Mouse (Mus musculus) limb, embryonic 12.5 days (tissue): ENCODE data around the gene Gm20388. TPM values are rescaled to one million over a fixed set of nuclear protein-coding genes. Genes with fewer than 3 reads are reported as not detected.

Experiments used
- ATAC-seq: fragments of 200-750 bp; cut with Nextera tagmentation; 2 replicates; pipeline ENCODE4 v1.8.0; 2017; ENCODE audit warnings: low read depth, moderate TSS enrichment; ENCODE audit not compliant: insufficient number of reproducible peaks, insufficient read depth, low FRiP score, low TSS enrichment
- H3K27ac ChIP-seq: fragments of 300-500 bp; sonication (generic); 2 replicates; pipeline ENCODE4 v1.5.1; 2016; ENCODE audit warnings: mild to moderate bottlenecking, moderate library complexity
- H3K27me3 ChIP-seq: fragments of 300-500 bp; sonication (generic); 2 replicates; pipeline ENCODE4 v1.6.1; 2016; ENCODE audit warnings: mild to moderate bottlenecking, moderate library complexity
- H3K36me3 ChIP-seq: fragments of 300-500 bp; sonication (generic); 2 replicates; pipeline ENCODE4 v1.6.1; 2016; ENCODE audit warnings: mild to moderate bottlenecking, moderate library complexity
- H3K4me1 ChIP-seq: fragments of 300-500 bp; sonication (generic); replicated peaks from 2 replicates; pipeline ENCODE4 v1.6.1; 2016
- H3K4me2 ChIP-seq: fragments of 300-500 bp; sonication (generic); 2 replicates; pipeline ENCODE4 v1.6.1; 2016; ENCODE audit warnings: mild to moderate bottlenecking, moderate library complexity
- H3K4me3 ChIP-seq: fragments of 300-500 bp; sonication (generic); replicated peaks from 2 replicates; pipeline ENCODE4 v1.5.1; 2016; ENCODE audit warnings: mild to moderate bottlenecking
- H3K9ac ChIP-seq: fragments of 300-500 bp; sonication (generic); replicated peaks from 2 replicates; pipeline ENCODE4 v1.6.1; 2016; ENCODE audit warnings: mild to moderate bottlenecking, moderate library complexity
- H3K9me3 ChIP-seq: fragments of 300-500 bp; sonication (generic); 2 replicates; pipeline ENCODE4 v1.6.1; 2016; ENCODE audit warnings: mild to moderate bottlenecking, moderate library complexity
- WGBS: fragments of 180-500 bp; shearing (Covaris S2); methylation state at CpG from one replicate; pipeline ENCODE4 v1.1.7; 2016; 5-methylcytosine and 5-hydroxymethylcytosine counted together
- polyA plus RNA-seq: library from polyadenylated mRNA; unstranded; fragments of >200 nt; fragmentation: Nextera tagmentation; extraction: Ambion mirVana; gene quantifications from 2 replicates; pipeline ENCODE4 v1.2.1, GENCODE M21; 2016

Gene Gm20388
- polyA plus RNA-seq, 1 experiment from 2014 or later = not detected

- Histone ChIP-seq H3K36me3 (peaks cover 66% of the 10 kb centered on the region), H3K27me3 (no peaks in the 10 kb centered on the region; the same call in 1 of the 2 replicates), H3K4me1 (no peaks in the 10 kb centered on the region), H3K9ac (no peak overlapping the region), H3K4me3 (no peak overlapping the region), H3K4me2 (no peak overlapping the region), H3K9me3 (no peaks in the 10 kb centered on the region), H3K27ac (no peak overlapping the region)
- no peak for ATAC-seq
- 88% methylated on average over 9 of the region's 9 CpGs for WGBS
Observed at GRCm38 (mm10) chr8:123401936-123402335, 3491.3 kb downstream of the Gm20388 start.

- H3K27me3 ChIP-seq = peaks cover 6% of the 10 kb centered on the region
- H3K4me2 ChIP-seq = no peak overlapping the region
- no peaks in the 10 kb centered on the region for H3K4me1 ChIP-seq
- no peak for ATAC-seq
- H3K9me3 ChIP-seq = no peaks in the 10 kb centered on the region
- no peak overlapping the region for H3K4me3 ChIP-seq
- no peak overlapping the region for H3K27ac ChIP-seq
- H3K9ac ChIP-seq = no peak overlapping the region
- peaks cover 57% of the 10 kb centered on the region for H3K36me3 ChIP-seq
- WGBS = 93% methylated on average over 9 of the region's 9 CpGs
Observed at GRCm38 (mm10) chr8:123402730-123403326, 3492.2 kb downstream of the Gm20388 start.

GRCm38 (mm10) chr8:123404521-123404920 lies 3493.9 kb downstream of the Gm20388 start:
- H3K36me3 ChIP-seq = peaks cover 40% of the 10 kb centered on the region
- no peak for ATAC-seq

GRCm38 (mm10) chr8:123406786-123407185 lies 3496.1 kb downstream of the Gm20388 start, which contains the start of gene Mc1r:
Mc1r (plus strand) TSS chr8:123407107.
- Histone ChIP-seq H3K9me3 (no peaks in the 10 kb centered on the region), H3K4me1 (peaks cover 3% of the 10 kb centered on the region), H3K9ac (no peak within 1 kb of the TSS), H3K36me3 (peaks cover 17% of the 10 kb centered on the region), H3K27me3 (peaks cover 44% of the 10 kb centered on the region), H3K27ac (no peak within 1 kb of the TSS), H3K4me2 (no peak within 1 kb of the TSS), H3K4me3 (no peak within 1 kb of the TSS)
- WGBS = 15% methylated on average over 4 of the region's 4 CpGs
- no peak for ATAC-seq

More at GRCm38 (mm10) chr8:123404521-123404920, 3493.9 kb downstream of the Gm20388 start:
- Histone ChIP-seq H3K27ac (no peak overlapping the region), H3K27me3 (peaks cover 21% of the 10 kb centered on the region), H3K9me3 (no peaks in the 10 kb centered on the region), H3K4me1 (no peaks in the 10 kb centered on the region), H3K4me3 (no peak overlapping the region), H3K9ac (no peak overlapping the region; the same call in 1 of the 2 replicates), H3K4me2 (no peak overlapping the region)
- 36% methylated on average over 8 of the region's 8 CpGs for WGBS

GRCm38 (mm10) chr8:123407612-123408011 lies 3497.0 kb downstream of the Gm20388 start:
- H3K4me1 ChIP-seq = peaks cover 11% of the 10 kb centered on the region
- no peak overlapping the region for H3K4me3 ChIP-seq
- no peaks in the 10 kb centered on the region for H3K9me3 ChIP-seq
- ATAC-seq = no peak
- H3K4me2 ChIP-seq = no peak overlapping the region
- no peak overlapping the region for H3K9ac ChIP-seq
- H3K27me3 ChIP-seq = peaks cover 52% of the 10 kb centered on the region
- H3K27ac ChIP-seq = no peak overlapping the region
- peaks cover 9% of the 10 kb centered on the region for H3K36me3 ChIP-seq
- 93% methylated on average over 13 of the region's 13 CpGs for WGBS

GRCm38 (mm10) chr8:123408586-123409544 lies 3498.2 kb downstream of the Gm20388 start:
- 76% methylated on average over 9 of the region's 9 CpGs for WGBS
- Histone ChIP-seq H3K27ac (no peak overlapping the region), H3K36me3 (no peaks in the 10 kb centered on the region), H3K9ac (no peak overlapping the region), H3K4me2 (no peak overlapping the region), H3K9me3 (no peaks in the 10 kb centered on the region), H3K27me3 (peaks cover 65% of the 10 kb centered on the region), H3K4me1 (peaks cover 16% of the 10 kb centered on the region), H3K4me3 (no peak overlapping the region)
- ATAC-seq = no peak

GRCm38 (mm10) chr8:123410049-123410587 lies 3499.5 kb downstream of the Gm20388 start:
- WGBS = 75% methylated on average over 8 of the region's 8 CpGs
- Histone ChIP-seq H3K9ac (no peak overlapping the region), H3K9me3 (no peaks in the 10 kb centered on the region), H3K4me3 (no peak overlapping the region), H3K4me2 (peak overlapping the region; percentile 58; the same call in 1 of the 2 replicates), H3K4me1 (peaks cover 16% of the 10 kb centered on the region), H3K27me3 (peaks cover 69% of the 10 kb centered on the region), H3K36me3 (no peaks in the 10 kb centered on the region), H3K27ac (no peak overlapping the region)
- no peak for ATAC-seq

- Histone ChIP-seq H3K4me2 (peak overlapping the region; percentile 58), H3K9me3 (no peaks in the 10 kb centered on the region), H3K4me3 (peak overlapping the region; percentile 44), H3K27me3 (peaks cover 69% of the 10 kb centered on the region), H3K9ac (0 out of 2 replicates have a peak overlapping the region, but pooled peaks have one; percentile 38), H3K4me1 (peaks cover 16% of the 10 kb centered on the region), H3K36me3 (no peaks in the 10 kb centered on the region), H3K27ac (no peak overlapping the region)
- ATAC-seq = no peak
- WGBS = 12% methylated on average over 11 of the region's 11 CpGs
Observed at GRCm38 (mm10) chr8:123410788-123411187, 3500.1 kb downstream of the Gm20388 start.

GRCm38 (mm10) chr8:123411246-123411645 lies 3500.6 kb downstream of the Gm20388 start, which contains the start of gene Tubb3:
Tubb3 (plus strand) TSS chr8:123411424.
- H3K9me3 ChIP-seq = no peaks in the 10 kb centered on the region
- peaks cover 16% of the 10 kb centered on the region for H3K4me1 ChIP-seq
- H3K4me3 ChIP-seq = peak within 1 kb of the TSS; percentile 44
- WGBS = under 1% methylated on average over 29 of the region's 29 CpGs
- H3K27me3 ChIP-seq = peaks cover 69% of the 10 kb centered on the region
- H3K36me3 ChIP-seq = no peaks in the 10 kb centered on the region
- H3K4me2 ChIP-seq = peak within 1 kb of the TSS; percentile 58
- H3K27ac ChIP-seq = no peak within 1 kb of the TSS
- peak; percentile 52; the same call in 1 of the 2 replicates for ATAC-seq
- H3K9ac ChIP-seq = peak within 1 kb of the TSS; percentile 38

- Histone ChIP-seq H3K27ac (no peak overlapping the region), H3K27me3 (peaks cover 69% of the 10 kb centered on the region), H3K4me2 (peak overlapping the region; percentile 58), H3K9ac (peak overlapping the region; percentile 38), H3K4me3 (peak overlapping the region; percentile 44), H3K36me3 (no peaks in the 10 kb centered on the region), H3K4me1 (peaks cover 16% of the 10 kb centered on the region), H3K9me3 (no peaks in the 10 kb centered on the region)
- no peak for ATAC-seq
- WGBS = 11% methylated on average over 16 of the region's 16 CpGs
Observed at GRCm38 (mm10) chr8:123411781-123412327, 3501.2 kb downstream of the Gm20388 start.
